Mouse (Mus musculus): ENCODE measurements at regions not wholly inside any gene's neighbourhood (a gene's known extent, or its start where the extent isn't known, plus 50 kb on each side); places are given as distances from the start of the nearest gene placed in this dataset.

DNA sequence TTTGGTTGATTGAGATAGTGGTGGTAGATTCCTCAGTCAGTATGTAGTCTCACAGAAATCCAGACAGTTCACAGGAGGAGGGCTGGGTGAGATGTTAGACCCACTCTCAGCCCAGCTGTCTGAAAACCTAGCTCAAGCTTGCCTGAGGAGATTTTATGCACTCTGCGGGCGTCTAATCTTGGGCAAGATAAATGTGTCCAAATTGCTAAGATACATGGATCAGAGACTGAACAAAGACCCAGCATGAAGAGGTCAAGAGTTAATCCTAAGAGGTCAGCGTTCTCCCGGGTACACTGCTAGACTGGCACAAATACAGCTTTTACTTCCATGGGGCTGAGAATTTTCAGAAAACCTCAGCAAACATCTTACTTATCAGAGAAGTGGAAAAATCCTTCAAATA is 186.8 kb upstream of the Dusp10 start:
- no peak for TF ChIP-seq POLR2A (IDR thresholded peaks at IDR 0.05; ENCODE audit: insufficient read length, low read depth)
- no peak for TF ChIP-seq MAX (IDR thresholded peaks at IDR 0.05; ENCODE audit: low read depth)
- no peak for TF ChIP-seq MYOG (IDR thresholded peaks at IDR 0.05; ENCODE audit: control insufficient read depth in 1 of 3, insufficient read depth in 1 of 3, insufficient read length in 2 of 3, low read depth in 2 of 3)
- no peak for TF ChIP-seq USF1 (IDR thresholded peaks at IDR 0.05; ENCODE audit: low read depth)
- TF ChIP-seq TCF12 (IDR thresholded peaks at IDR 0.05; ENCODE audit: insufficient read depth, poor library complexity, severe bottlenecking), result no peak
- TF ChIP-seq SRF (IDR thresholded peaks at IDR 0.05; ENCODE audit: control insufficient read depth, insufficient read length, low read depth), result no peak
- TF ChIP-seq POLR2AphosphoS2 (IDR thresholded peaks at IDR 0.05; ENCODE audit: insufficient read length, low read depth), result no peak
- no peak for TF ChIP-seq MYOD1 (IDR thresholded peaks at IDR 0.05; ENCODE audit: control insufficient read depth in 1 of 3, insufficient read length in 2 of 3, low read depth in 2 of 3)
- no peak for TF ChIP-seq E2F4 (IDR thresholded peaks at IDR 0.05; ENCODE audit: insufficient read depth)
- TF ChIP-seq CEBPB (IDR thresholded peaks at IDR 0.05; ENCODE audit: insufficient read depth, poor library complexity, severe bottlenecking), result no peak
